Mouse (Mus musculus): ENCODE data around the gene BC067074. TPM values are rescaled to one million over a fixed set of nuclear protein-coding genes. Genes with fewer than 3 reads are reported as not detected.
"Not testable (repeated sequence)": the region's sequence is repeated elsewhere in the genome, so short reads cannot be mapped to it uniquely, and the experiment has no call there.

The BC067074 gene
- polyA plus RNA-seq, 1 experiment, result 0.34 TPM

GRCm38 (mm10) chr13:113379766-113380309, 86.9 kb downstream of the BC067074 start:
- H3ac ChIP-seq (ENCODE audit: control insufficient read depth, insufficient read length, low read depth), result no peak overlapping the region
- no peaks in the 10 kb centered on the region for H3K36me3 ChIP-seq (ENCODE audit: control insufficient read depth, insufficient read depth)
- H3K27me3 ChIP-seq (ENCODE audit: control insufficient read depth, insufficient read depth, insufficient read length), result no peaks in the 10 kb centered on the region
- no peak for TF ChIP-seq USF1 (IDR thresholded peaks at IDR 0.05; ENCODE audit: low read depth)
- no peak for TF ChIP-seq CEBPB (IDR thresholded peaks at IDR 0.05; ENCODE audit: low read depth)
- TF ChIP-seq MAX (IDR thresholded peaks at IDR 0.05), result no peak
- no peak for TF ChIP-seq CTCF (IDR thresholded peaks at IDR 0.05; ENCODE audit: control insufficient read depth, insufficient read depth, insufficient read length)
- no peak for TF ChIP-seq FOSL1 (IDR thresholded peaks at IDR 0.05; ENCODE audit: insufficient read depth, low read length, poor library complexity, severe bottlenecking)
- no peak for TF ChIP-seq MYOD1 (IDR thresholded peaks at IDR 0.05; ENCODE audit: control insufficient read depth, insufficient read length, low read depth)
- TF ChIP-seq MYOG (IDR thresholded peaks at IDR 0.05; ENCODE audit: control insufficient read depth, extremely low read depth, insufficient read length), result no peak
- no peaks in the 10 kb centered on the region for H3K79me3 ChIP-seq (ENCODE audit: low read depth)
- H3K4me3 ChIP-seq (ENCODE audit: insufficient read depth, poor library complexity, severe bottlenecking), result no peak overlapping the region
- H3K79me2 ChIP-seq (ENCODE audit: control insufficient read depth, insufficient read depth), result no peaks in the 10 kb centered on the region

GRCm38 (mm10) chr13:113381710-113382109, 88.8 kb downstream of the BC067074 start:
- Histone ChIP-seq H3K79me2 (ENCODE audit: control insufficient read depth, insufficient read depth) (no peaks in the 10 kb centered on the region), H3K36me3 (ENCODE audit: control insufficient read depth, insufficient read depth) (no peaks in the 10 kb centered on the region), H3K27me3 (ENCODE audit: control insufficient read depth, insufficient read depth, insufficient read length) (no peaks in the 10 kb centered on the region), H3K4me3 (ENCODE audit: insufficient read depth, poor library complexity, severe bottlenecking) (no peak overlapping the region), H3K79me3 (ENCODE audit: low read depth) (no peaks in the 10 kb centered on the region), H3ac (ENCODE audit: control insufficient read depth, insufficient read length, low read depth) (no peak overlapping the region)
- no peak for TF ChIP-seq MYOD1 (IDR thresholded peaks at IDR 0.05; ENCODE audit: control insufficient read depth, insufficient read length, low read depth)

GRCm38 (mm10) chr13:113382201-113382600, 89.2 kb downstream of the BC067074 start:
- TF ChIP-seq MAX (IDR thresholded peaks at IDR 0.05) (no peak), FOSL1 (IDR thresholded peaks at IDR 0.05; ENCODE audit: insufficient read depth, low read length, poor library complexity, severe bottlenecking) (no peak), CEBPB (IDR thresholded peaks at IDR 0.05; ENCODE audit: low read depth) (no peak), USF1 (IDR thresholded peaks at IDR 0.05; ENCODE audit: low read depth) (no peak), MYOG (IDR thresholded peaks at IDR 0.05; ENCODE audit: control insufficient read depth, extremely low read depth, insufficient read length) (no peak), MYOD1 (IDR thresholded peaks at IDR 0.05; ENCODE audit: control insufficient read depth, insufficient read length, low read depth) (no peak), CTCF (IDR thresholded peaks at IDR 0.05; ENCODE audit: control insufficient read depth, insufficient read depth, insufficient read length) (no peak)
- H3ac ChIP-seq (ENCODE audit: control insufficient read depth, insufficient read length, low read depth), result no peak overlapping the region
- no peaks in the 10 kb centered on the region for H3K79me3 ChIP-seq (ENCODE audit: low read depth)
- H3K36me3 ChIP-seq (ENCODE audit: control insufficient read depth, insufficient read depth), result no peaks in the 10 kb centered on the region
- H3K27me3 ChIP-seq (ENCODE audit: control insufficient read depth, insufficient read depth, insufficient read length), result no peaks in the 10 kb centered on the region
- H3K4me3 ChIP-seq (ENCODE audit: insufficient read depth, poor library complexity, severe bottlenecking), result no peak overlapping the region
- no peaks in the 10 kb centered on the region for H3K79me2 ChIP-seq (ENCODE audit: control insufficient read depth, insufficient read depth)

- H3K27me3 ChIP-seq (ENCODE audit: control insufficient read depth, insufficient read depth, insufficient read length); H3K36me3 ChIP-seq (ENCODE audit: control insufficient read depth, insufficient read depth); H3K4me3 ChIP-seq (ENCODE audit: insufficient read depth, poor library complexity, severe bottlenecking); H3ac ChIP-seq (ENCODE audit: control insufficient read depth, insufficient read length, low read depth); H3K79me3 ChIP-seq (ENCODE audit: low read depth); H3K79me2 ChIP-seq (ENCODE audit: control insufficient read depth, insufficient read depth): not testable (repeated sequence)
These were observed 89.8 kb downstream of the BC067074 start for GRCm38 (mm10) chr13:113382770-113383169.

- no peak for TF ChIP-seq MYOG (IDR thresholded peaks at IDR 0.05; ENCODE audit: control insufficient read depth, extremely low read depth, insufficient read length)
- no peak for TF ChIP-seq FOSL1 (IDR thresholded peaks at IDR 0.05; ENCODE audit: insufficient read depth, low read length, poor library complexity, severe bottlenecking)
- TF ChIP-seq CTCF (IDR thresholded peaks at IDR 0.05; ENCODE audit: control insufficient read depth, insufficient read depth, insufficient read length), result no peak
- TF ChIP-seq CEBPB (IDR thresholded peaks at IDR 0.05; ENCODE audit: low read depth), result no peak
- no peak for TF ChIP-seq MAX (IDR thresholded peaks at IDR 0.05)
- no peak for TF ChIP-seq USF1 (IDR thresholded peaks at IDR 0.05; ENCODE audit: low read depth)
- TF ChIP-seq MYOD1 (IDR thresholded peaks at IDR 0.05; ENCODE audit: control insufficient read depth, insufficient read length, low read depth), result no peak
- H3K36me3 ChIP-seq (ENCODE audit: control insufficient read depth, insufficient read depth), result no peaks in the 10 kb centered on the region
- H3K27me3 ChIP-seq (ENCODE audit: control insufficient read depth, insufficient read depth, insufficient read length), result no peaks in the 10 kb centered on the region
- H3K4me3 ChIP-seq (ENCODE audit: insufficient read depth, poor library complexity, severe bottlenecking), result no peak overlapping the region
- no peak overlapping the region for H3ac ChIP-seq (ENCODE audit: control insufficient read depth, insufficient read length, low read depth)
- no peaks in the 10 kb centered on the region for H3K79me3 ChIP-seq (ENCODE audit: low read depth)
- no peaks in the 10 kb centered on the region for H3K79me2 ChIP-seq (ENCODE audit: control insufficient read depth, insufficient read depth)
These were observed 100.4 kb downstream of the BC067074 start for GRCm38 (mm10) chr13:113393386-113393785.

- Histone ChIP-seq H3K79me3 (ENCODE audit: low read depth) (no peaks in the 10 kb centered on the region), H3ac (ENCODE audit: control insufficient read depth, insufficient read length, low read depth) (no peak overlapping the region), H3K36me3 (ENCODE audit: control insufficient read depth, insufficient read depth) (no peaks in the 10 kb centered on the region), H3K79me2 (ENCODE audit: control insufficient read depth, insufficient read depth) (no peaks in the 10 kb centered on the region), H3K27me3 (ENCODE audit: control insufficient read depth, insufficient read depth, insufficient read length) (no peaks in the 10 kb centered on the region), H3K4me3 (ENCODE audit: insufficient read depth, poor library complexity, severe bottlenecking) (no peak overlapping the region)
- TF ChIP-seq CEBPB (IDR thresholded peaks at IDR 0.05; ENCODE audit: low read depth), result no peak
- no peak for TF ChIP-seq FOSL1 (IDR thresholded peaks at IDR 0.05; ENCODE audit: insufficient read depth, low read length, poor library complexity, severe bottlenecking)
- no peak for TF ChIP-seq MAX (IDR thresholded peaks at IDR 0.05)
- TF ChIP-seq CTCF (IDR thresholded peaks at IDR 0.05; ENCODE audit: control insufficient read depth, insufficient read depth, insufficient read length), result no peak
- no peak for TF ChIP-seq MYOD1 (IDR thresholded peaks at IDR 0.05; ENCODE audit: control insufficient read depth, insufficient read length, low read depth)
- no peak for TF ChIP-seq USF1 (IDR thresholded peaks at IDR 0.05; ENCODE audit: low read depth)
- TF ChIP-seq MYOG (IDR thresholded peaks at IDR 0.05; ENCODE audit: control insufficient read depth, extremely low read depth, insufficient read length), result no peak
These were observed 101.6 kb downstream of the BC067074 start for GRCm38 (mm10) chr13:113394591-113394990.
